Mouse (Mus musculus): ENCODE measurements around the gene Sv2c. TPM values are rescaled to one million over a fixed set of nuclear protein-coding genes. Genes with fewer than 3 reads are reported as not detected.
"Not testable (repeated sequence)": the region's sequence is repeated elsewhere in the genome, so short reads cannot be mapped to it uniquely, and the experiment has no call there.

Sv2c gene
- not detected in 2 replicates for total RNA-seq (2014; fragmentation: Nextera tagmentation)
- total RNA-seq (2017) = under 0.01 TPM in 1 of 2 replicates, not detected in the other

DNA sequence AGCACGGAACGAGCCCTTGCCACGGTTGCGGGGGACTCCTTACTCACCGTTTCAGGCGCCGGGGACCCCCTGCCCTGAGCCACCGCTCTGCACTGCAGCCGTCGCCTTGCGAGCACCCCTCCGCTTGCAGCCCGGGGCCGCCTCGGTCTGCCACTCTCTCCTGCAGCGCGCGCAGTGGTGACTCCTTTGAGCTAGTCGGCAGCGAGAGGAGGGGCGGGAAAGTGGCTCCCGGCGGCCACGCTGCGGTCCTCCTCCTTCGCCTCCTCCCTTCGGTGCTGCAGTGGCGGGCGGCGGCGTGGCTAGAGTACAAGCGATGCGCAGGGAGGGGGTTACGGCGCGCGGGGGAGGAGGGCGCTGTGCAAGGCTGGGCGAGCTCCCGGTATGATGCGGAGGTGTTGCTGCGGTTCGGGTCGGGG, at the start of gene Sv2c:
Sv2c (minus strand) TSS at position 177 of the 416 bp plus-strand sequence.
- ATAC-seq (replicated peaks; ENCODE audit: poor library complexity, severe bottlenecking) = peak; percentile 33; the same call in 1 of the 2 replicates

DNA sequence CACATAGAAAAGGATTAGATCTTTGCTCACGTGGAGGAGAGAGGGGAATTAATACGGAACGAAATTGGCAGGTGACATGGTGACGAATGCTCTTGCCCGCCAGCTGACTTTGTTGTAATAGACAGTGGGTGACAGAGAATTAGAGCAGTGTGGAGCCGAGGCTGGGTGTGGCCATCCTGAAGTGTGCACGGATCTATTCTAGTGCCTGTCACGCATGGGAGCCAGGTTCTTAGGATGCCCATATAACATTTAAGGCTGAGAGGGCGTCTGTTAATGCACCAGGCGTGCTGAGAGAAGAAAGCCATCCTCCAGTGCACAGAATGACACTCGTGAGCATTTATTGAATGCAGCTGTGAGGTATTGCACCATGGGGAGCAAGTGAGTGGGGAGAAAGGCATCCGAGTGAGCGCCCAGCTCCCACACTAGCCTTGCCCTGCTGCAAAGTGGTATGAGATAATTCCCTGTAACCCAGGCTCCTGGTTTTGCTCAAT, 48.3 kb upstream of the Sv2c start:
- ATAC-seq (replicated peaks; ENCODE audit: poor library complexity, severe bottlenecking) = no peak

DNA sequence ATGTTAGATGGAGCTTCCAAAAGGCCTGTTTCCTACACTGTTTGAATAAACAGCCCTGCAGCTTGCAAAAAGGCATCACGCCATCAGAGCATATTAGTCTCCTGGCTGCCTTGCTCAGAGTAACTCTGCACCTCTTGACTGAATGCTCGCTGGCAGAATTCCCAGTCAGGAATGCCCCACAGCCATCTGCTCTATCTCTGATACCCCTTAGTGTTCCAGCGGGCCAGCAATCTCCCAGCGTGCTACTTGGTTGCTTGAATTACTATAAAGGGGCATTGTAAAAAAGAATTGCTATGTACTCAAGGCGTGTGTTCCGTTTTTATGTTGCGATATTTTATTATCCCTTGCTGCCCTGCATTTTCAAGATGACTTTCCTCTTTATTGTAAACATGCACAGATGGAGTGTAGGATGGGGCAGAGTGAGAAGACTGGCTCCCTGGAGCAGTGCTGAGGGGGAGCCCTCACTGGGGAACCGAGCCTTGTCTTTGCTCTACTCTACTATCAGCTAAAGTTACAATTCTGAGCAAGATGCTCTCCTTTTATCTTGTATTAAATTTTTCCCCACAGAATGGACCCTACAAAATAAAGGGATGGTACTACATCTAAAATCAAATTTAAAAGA, 43.3 kb upstream of the Sv2c start:
- no peak for ATAC-seq (replicated peaks; ENCODE audit: poor library complexity, severe bottlenecking)

DNA sequence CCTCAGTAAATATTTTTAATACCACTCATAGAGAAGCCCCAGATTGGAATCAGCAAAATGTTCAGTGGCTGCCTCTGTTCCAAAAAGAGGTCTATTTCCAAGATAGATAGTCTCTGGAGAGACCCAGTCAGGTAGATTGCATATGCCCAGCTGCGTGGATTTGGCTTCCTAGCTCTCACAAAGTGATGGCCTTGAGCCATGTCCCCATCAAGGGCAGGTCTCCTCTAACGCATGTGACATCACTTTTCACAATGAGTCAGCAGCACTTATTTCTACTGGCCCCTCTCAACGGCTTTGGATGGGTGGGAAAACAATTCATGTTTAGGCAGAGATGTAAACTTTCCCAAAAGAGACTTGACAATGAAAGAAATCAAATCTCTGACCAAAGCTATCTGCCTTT, 41.3 kb upstream of the Sv2c start:
- ATAC-seq (replicated peaks; ENCODE audit: poor library complexity, severe bottlenecking) = no peak

DNA sequence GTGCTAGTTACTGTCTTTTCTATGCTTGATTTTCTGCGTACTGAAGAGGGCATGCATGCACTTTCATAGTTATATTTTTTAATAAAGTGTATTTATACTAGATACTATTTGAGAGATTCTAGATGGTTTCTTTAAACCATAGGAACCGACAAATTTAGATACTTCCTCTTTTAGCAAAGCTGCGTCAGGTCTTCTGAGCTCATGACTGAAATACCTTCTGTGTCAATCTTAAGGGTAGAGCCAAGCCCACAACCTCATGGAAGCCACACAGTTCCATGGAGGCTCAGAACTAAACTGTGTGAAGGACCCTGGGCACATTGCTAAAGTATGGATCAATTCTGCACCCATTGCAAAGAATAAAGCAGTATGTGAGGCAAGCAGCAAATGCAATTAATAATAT, 39.9 kb upstream of the Sv2c start:
- ATAC-seq (replicated peaks; ENCODE audit: poor library complexity, severe bottlenecking) = no peak

DNA sequence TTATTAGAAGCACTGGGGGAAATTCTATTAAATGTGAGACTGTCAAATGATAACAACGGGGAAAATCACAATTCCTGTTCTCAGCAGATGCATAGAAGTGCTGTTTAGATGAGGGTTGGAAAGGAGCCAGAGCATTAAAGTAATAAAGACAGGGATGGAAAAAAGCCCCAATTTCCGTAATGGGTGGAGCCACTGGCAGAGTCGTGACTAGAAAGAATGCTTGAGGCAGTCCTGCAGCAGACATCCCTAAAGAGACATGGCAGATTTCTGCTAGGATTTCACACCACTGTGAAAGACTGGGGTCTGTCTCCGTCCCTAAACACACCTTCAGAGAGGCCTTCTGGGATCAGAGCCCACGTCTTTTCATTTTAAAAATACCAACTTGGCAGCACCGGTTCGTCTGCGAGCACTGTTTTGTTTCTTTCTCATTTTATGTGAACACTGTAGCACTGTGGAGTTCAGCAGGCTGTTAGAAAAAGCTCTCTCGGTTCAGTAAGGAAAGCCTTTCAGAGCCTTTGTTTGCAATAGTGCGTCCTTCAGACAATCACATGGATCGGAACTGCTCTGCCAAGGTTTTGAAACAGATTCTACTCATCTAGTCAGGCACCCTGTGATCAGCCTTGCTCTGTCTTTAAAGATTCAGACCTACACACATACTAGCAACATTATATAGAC, 36.8 kb upstream of the Sv2c start:
- no peak for ATAC-seq (replicated peaks; ENCODE audit: poor library complexity, severe bottlenecking)

DNA sequence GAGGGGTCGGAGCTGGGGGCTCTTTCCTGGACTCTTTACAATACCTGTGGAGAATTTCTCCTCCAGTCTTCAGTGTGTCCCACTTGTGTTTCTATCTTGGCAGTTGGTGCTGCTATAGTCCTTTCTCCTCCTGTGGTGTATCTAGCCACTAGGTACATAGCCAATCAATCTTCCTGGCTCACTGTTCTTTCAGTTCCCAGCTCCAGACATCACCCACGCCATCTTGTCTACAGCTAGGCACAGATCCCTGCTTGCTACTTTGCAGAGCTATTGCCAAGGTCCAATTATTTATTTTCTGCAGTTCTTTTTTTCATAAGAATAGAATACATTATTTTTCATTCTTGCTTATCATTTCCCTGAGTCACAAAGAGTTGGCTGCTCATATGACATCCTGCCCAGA, 34.2 kb upstream of the Sv2c start:
- no peak for ATAC-seq (replicated peaks; ENCODE audit: poor library complexity, severe bottlenecking)

DNA sequence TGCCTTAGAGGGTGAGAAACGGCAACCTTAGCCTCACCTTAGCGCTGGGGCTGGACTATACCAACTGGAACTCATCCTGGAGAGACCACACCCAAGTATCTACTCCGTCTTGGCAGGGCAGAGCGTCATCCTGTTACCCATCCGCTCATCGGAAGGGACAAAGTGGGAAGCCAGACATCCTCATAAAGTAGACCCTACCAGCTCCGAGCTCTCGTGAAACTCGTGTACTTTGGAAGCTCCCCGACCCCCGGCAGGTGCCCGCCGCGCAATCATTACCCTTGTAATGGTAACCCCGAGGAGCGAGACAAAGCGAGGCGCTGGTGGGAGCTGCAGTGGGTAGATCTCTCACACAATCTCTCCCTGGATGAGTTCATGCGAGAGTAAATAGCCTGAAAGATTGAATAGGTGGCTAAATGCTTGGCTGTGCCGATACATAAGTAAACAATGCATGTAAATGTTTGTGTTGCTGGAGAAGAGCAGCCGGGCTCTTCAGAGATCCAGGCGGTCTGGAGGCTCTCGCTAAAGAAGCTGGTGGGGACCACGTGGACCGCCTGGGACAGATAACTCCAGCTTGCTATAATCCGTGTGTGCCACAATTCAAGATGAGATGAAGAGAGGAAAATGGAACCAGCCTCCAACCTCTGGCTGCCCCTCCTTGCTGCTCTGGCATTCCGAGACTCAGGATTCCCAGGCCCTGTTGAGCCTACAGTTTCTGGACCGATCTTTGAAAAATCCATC, 1.2 kb upstream of the Sv2c start:
- ATAC-seq (replicated peaks; ENCODE audit: poor library complexity, severe bottlenecking) = no peak

DNA sequence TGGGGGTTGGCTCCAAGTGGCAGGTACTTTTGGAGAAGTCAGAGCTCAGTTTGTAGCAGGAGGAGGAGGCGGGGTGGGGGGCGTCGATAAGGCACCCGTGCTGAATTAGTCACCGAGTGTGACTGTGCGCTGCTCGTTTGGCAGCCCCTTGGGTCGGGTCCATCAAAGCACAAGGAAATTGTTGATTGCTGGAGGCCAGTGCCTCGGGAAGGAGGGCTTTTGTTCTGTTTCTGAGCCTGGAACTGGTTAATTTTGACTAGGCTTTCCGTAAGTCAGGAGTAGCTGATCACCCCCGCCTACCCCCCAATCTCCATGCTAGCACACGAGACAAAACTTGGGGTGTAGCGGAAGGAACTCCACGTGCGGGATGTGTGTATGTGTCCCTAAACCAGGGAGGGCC, 456 bp upstream of the Sv2c start:
- no peak for ATAC-seq (replicated peaks; ENCODE audit: poor library complexity, severe bottlenecking)

DNA sequence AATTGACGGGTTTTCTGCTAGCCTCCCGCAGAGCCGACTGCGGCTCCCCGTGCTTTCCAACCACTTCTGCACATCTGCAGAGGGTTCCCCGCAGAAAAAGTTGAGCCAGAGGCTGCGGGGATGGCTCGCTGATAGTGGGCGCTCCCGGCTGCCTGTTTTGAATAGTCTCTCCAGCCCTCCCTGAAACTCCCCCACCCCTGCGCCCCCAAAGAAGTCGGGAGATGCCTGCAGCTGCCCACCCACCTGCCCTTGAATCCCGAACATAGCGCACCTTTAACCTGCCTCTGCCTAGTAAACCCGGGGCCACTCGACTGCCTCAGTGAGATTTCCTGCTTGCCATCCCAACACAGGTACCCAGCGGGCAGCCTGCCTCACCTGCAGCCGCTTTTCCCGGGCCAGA, 466 bp downstream of the Sv2c start:
- no peak for ATAC-seq (replicated peaks; ENCODE audit: poor library complexity, severe bottlenecking)

DNA sequence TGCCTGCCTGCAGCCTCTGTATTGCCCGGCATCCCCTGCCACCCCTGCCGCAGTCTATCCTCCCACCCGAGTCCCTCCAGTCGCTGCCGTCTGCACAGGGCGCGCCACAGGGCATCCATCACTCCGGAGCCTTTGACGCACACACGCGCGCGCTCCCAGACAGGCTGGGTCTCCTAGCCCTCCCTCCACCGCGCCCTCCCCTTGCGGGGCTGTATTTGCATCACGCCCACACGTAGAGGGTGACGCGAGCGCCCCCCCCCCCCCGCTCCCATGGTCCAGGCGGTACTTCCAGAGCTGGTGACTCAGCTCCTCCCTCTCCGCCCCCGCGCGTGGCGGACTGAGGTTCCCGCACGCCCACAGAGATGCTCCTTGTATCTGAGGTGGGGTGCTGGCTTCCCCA, 1.3 kb downstream of the Sv2c start:
- peak; percentile 30 for ATAC-seq (replicated peaks; ENCODE audit: poor library complexity, severe bottlenecking)

DNA sequence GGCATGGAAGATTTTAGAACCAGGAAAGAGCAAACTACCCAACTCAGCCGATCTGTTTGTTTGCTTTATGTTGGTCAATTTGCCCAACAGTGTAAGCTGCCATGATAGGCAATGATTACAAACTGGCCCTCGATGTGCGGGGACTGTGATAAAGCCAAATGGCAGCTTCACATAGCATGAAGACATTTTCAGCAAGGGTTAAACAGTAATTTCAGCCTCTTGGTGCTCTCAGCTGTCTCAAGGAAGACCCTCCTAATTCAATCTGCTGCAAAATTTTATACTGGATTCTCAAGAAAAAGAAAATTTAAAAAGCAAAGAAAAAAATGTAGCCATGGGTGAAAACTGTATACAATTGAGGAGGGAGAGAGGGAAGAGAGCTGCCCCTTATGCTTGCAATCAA, 3.3 kb downstream of the Sv2c start:
- no peak for ATAC-seq (replicated peaks; ENCODE audit: poor library complexity, severe bottlenecking)

DNA sequence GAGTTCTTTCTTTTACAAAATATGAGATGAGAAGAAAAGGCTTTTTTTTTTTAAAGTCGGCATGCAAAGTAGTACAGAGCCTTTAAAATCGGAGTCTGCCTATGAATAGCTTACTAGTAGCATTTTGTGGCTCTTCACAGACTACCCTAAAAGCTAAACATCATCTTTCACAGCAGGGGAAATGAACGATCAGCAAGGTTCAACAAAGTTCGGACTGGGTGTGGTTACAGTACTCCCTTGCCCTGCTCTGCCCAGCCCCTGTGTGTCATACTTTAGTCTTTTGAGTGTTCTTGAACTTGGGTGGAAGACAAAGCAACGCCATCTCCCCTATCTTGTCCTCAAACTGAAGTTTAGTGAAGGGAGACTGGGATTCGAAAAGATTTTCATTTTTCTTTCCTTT, 5.7 kb downstream of the Sv2c start:
- ATAC-seq (replicated peaks; ENCODE audit: poor library complexity, severe bottlenecking) = no peak

DNA sequence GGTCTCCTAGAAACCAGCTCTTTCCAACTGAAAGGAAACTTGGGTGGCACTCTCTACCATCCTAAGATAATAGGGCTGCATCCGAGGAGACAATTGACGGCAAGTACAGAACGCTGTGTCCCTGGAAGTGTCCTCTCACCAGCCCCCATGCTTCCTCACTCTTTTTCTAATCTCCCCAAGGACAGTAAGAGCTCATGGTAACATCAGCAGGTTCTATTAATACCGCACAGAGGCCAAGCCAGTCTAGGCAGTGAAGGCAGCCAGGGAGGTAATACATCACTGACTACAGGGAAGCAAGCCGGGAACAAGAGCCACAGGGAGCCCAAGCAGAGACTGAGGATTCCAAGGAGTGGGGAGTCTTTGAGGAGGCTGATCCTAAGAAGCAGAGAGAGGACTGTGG, 7.4 kb downstream of the Sv2c start:
- no peak for ATAC-seq (replicated peaks; ENCODE audit: poor library complexity, severe bottlenecking)

DNA sequence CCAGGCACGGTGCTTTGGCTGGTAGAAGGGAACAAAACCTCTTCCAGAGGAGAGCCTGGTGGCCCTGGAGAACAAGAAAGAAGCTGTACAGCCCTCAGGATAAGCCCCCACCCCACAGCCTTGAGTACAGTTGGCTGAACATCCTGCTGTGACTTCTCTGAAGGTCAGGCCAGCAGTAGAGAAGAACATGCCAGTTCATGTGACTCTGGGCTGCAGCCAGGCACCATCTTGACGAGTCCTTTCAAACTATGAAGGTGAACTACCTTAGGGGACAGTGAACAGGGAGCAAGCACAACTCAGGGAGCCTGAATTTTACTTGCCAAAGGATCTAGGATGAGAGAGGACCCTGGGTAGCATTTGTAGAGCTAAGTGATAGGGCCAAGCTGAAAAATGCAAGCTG, 19.7 kb downstream of the Sv2c start:
- no peak for ATAC-seq (replicated peaks; ENCODE audit: poor library complexity, severe bottlenecking)

DNA sequence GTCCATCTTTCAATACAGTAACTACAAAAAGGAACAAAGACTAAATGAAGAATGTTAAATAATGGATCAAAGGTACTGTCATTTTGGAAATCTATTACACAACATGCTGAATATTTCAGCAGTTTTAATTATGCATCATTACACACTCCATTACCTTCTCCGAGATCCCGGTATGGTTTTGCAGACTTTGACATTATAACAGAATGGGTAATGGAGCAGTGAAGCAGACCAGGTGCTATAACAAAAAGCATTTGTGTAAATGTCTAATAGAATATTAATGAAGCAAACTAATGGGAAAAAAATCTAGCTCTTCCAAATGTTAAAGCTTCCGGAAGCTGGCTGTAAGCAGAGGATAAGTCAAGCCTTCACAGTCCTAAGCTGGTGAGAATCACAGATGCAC, 21.6 kb downstream of the Sv2c start:
- no peak for ATAC-seq (replicated peaks; ENCODE audit: poor library complexity, severe bottlenecking)

DNA sequence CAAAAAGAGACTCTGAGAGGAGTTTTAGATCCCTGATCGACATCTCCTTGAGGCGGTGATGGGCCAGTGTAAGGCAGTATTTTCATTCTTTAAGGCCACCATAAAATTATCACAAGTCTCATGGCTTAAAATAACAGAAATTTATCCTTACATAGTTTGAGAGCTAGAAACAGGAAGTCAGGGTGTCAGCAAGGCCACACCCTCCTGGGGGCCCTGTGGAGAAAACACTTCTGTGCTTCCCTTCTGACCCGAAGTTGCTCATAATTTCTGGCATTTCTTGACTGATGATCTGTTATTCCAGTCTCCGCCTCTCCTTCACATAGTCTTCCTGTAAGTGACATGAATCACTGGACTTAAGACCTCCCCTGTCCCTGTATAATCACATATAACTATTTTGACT, 26.0 kb downstream of the Sv2c start:
- ATAC-seq (replicated peaks; ENCODE audit: poor library complexity, severe bottlenecking) = peak; percentile 56

DNA sequence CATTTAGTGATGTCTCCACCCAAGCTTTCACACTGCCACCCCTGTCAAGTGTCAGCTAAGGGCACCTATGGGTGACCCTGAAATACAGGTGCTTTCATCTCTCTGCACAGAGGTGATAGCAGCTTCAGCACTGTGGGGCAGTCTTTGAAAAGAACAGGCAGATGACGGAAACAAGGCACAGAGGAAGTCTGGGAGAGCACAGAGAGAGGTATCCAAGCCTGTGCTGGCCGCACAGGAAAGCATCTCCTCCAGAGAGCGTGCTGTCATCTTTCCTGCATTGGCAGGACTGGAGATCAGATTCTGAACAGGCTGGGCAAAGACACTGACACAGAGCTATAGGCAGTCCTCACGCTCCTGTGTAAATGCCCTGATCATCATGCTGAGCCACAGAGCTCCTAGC, 41.4 kb downstream of the Sv2c start:
- no peak for ATAC-seq (replicated peaks; ENCODE audit: poor library complexity, severe bottlenecking)

DNA sequence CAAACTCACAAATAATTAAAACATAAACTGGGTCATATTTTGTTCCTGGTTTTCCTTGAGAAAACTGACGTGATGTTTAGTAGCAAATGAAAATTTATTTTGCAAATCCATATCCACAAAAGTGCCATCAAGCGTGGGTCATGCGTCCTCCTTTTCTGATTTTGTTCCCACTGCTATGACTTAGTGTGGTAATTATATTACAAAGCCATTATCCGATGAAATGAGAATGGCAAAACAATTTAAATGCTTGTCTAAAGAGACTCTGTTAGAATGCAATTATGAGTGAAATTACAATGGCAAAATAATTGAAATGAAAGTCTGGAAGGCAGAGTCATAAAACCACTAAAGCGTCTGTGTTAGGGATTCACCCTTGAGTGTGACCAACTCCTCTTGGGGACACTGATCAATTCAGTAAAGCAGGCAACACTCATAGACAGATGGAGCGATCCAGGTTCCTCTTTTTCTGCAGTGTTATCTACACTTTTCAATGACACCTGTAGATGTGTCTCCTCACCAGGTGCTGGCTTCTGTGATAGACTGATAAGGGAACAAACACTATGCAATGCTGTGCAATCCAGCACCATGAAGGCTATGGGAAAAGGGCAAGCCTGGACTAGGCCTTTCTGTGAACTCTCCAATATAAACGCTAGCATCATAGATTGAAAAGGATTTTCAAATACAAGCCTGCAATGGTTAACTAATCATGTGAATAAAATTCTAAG, 46.6 kb downstream of the Sv2c start:
- no peak for ATAC-seq (replicated peaks; ENCODE audit: poor library complexity, severe bottlenecking)

DNA sequence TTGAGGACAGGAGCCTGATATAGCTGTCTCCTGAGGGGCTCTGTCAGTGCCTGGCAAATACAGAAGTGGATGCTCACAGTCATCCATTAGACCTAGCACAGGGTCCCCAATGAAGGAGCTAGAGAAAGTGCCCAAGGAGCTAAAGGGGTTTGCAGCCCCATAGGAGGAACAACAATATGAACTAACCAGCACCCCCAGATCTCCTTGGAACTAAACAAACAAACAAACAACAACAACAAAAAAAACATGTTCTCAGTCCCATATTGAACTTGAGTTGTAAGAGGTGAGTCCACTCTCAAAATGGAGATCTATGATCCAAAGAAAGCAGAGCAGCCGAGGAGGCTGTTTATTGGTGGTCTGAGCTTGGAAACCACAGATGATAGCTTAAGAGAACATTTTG, 50.6 kb downstream of the Sv2c start, which contains the start of gene Gm17190:
Gm17190 (plus strand) TSS at position 301 of the 400 bp plus-strand sequence.
- ATAC-seq (replicated peaks; ENCODE audit: poor library complexity, severe bottlenecking) = not testable (repeated sequence)

DNA sequence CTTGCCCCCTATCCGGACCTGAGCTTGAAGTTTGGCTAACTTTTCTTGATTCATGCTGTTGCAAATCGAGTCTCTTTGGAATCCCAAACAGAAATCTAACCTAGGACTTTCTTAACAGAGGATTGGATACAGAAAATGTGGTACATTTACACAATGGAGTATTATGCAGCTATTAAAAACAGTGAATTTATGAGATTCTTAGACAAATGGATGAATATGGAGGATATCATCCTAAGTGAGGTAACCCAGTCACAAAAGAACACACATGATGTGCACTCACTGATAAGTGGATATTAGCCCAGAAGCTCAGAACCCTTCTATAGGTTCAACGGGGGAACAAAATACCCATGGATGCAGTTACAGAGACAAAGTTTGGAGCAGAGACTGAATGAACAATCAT, 51.1 kb downstream of the Sv2c start, which contains the start of gene Gm20075:
Gm20075 (minus strand) TSS at position 101 of the 400 bp plus-strand sequence.
- ATAC-seq (replicated peaks; ENCODE audit: poor library complexity, severe bottlenecking) = not testable (repeated sequence)
